Mouse (Mus musculus): ENCODE measurements at regions not wholly inside any gene's neighbourhood (a gene's known extent, or its start where the extent isn't known, plus 50 kb on each side); places are given as distances from the start of the nearest gene placed in this dataset.

GRCm38 (mm10) chr10:108089375-108089981, 72.5 kb upstream of the Ppp1r12a start:
- H3K4me3 ChIP-seq (ENCODE audit: insufficient read depth, poor library complexity, severe bottlenecking) = no peak overlapping the region
- H3K79me3 ChIP-seq (ENCODE audit: low read depth) = no peaks in the 10 kb centered on the region
- H3ac ChIP-seq (ENCODE audit: control insufficient read depth, insufficient read length, low read depth) = no peak overlapping the region
- H3K79me2 ChIP-seq (ENCODE audit: control insufficient read depth, insufficient read depth) = no peaks in the 10 kb centered on the region
- no peaks in the 10 kb centered on the region for H3K27me3 ChIP-seq (ENCODE audit: control insufficient read depth, insufficient read depth, insufficient read length)
- TF ChIP-seq MYOG (IDR thresholded peaks at IDR 0.05; ENCODE audit: control insufficient read depth, extremely low read depth, insufficient read length) (no peak), USF1 (IDR thresholded peaks at IDR 0.05; ENCODE audit: low read depth) (no peak), CEBPB (IDR thresholded peaks at IDR 0.05; ENCODE audit: low read depth) (no peak), FOSL1 (IDR thresholded peaks at IDR 0.05; ENCODE audit: insufficient read depth, low read length, poor library complexity, severe bottlenecking) (no peak), MYOD1 (IDR thresholded peaks at IDR 0.05; ENCODE audit: control insufficient read depth, insufficient read length, low read depth) (no peak), CTCF (IDR thresholded peaks at IDR 0.05; ENCODE audit: control insufficient read depth, insufficient read depth, insufficient read length) (no peak), MAX (IDR thresholded peaks at IDR 0.05) (no peak)
- no peaks in the 10 kb centered on the region for H3K36me3 ChIP-seq (ENCODE audit: control insufficient read depth, insufficient read depth)

GRCm38 (mm10) chr10:108088883-108089282, 73.1 kb upstream of the Ppp1r12a start:
- Histone ChIP-seq H3ac (ENCODE audit: control insufficient read depth, insufficient read length, low read depth) (no peak overlapping the region), H3K4me3 (ENCODE audit: insufficient read depth, poor library complexity, severe bottlenecking) (no peak overlapping the region), H3K27me3 (ENCODE audit: control insufficient read depth, insufficient read depth, insufficient read length) (no peaks in the 10 kb centered on the region), H3K79me2 (ENCODE audit: control insufficient read depth, insufficient read depth) (no peaks in the 10 kb centered on the region), H3K36me3 (ENCODE audit: control insufficient read depth, insufficient read depth) (no peaks in the 10 kb centered on the region), H3K79me3 (ENCODE audit: low read depth) (no peaks in the 10 kb centered on the region)
- TF ChIP-seq CTCF (IDR thresholded peaks at IDR 0.05; ENCODE audit: control insufficient read depth, insufficient read depth, insufficient read length) (no peak), FOSL1 (IDR thresholded peaks at IDR 0.05; ENCODE audit: insufficient read depth, low read length, poor library complexity, severe bottlenecking) (no peak), MAX (IDR thresholded peaks at IDR 0.05) (no peak), CEBPB (IDR thresholded peaks at IDR 0.05; ENCODE audit: low read depth) (no peak), MYOD1 (IDR thresholded peaks at IDR 0.05; ENCODE audit: control insufficient read depth, insufficient read length, low read depth) (no peak), MYOG (IDR thresholded peaks at IDR 0.05; ENCODE audit: control insufficient read depth, extremely low read depth, insufficient read length) (no peak), USF1 (IDR thresholded peaks at IDR 0.05; ENCODE audit: low read depth) (no peak)

GRCm38 (mm10) chr10:108088209-108088608, 73.8 kb upstream of the Ppp1r12a start:
- Histone ChIP-seq H3ac (ENCODE audit: control insufficient read depth, insufficient read length, low read depth) (no peak overlapping the region), H3K4me3 (ENCODE audit: insufficient read depth, poor library complexity, severe bottlenecking) (no peak overlapping the region), H3K36me3 (ENCODE audit: control insufficient read depth, insufficient read depth) (no peaks in the 10 kb centered on the region), H3K27me3 (ENCODE audit: control insufficient read depth, insufficient read depth, insufficient read length) (no peaks in the 10 kb centered on the region), H3K79me2 (ENCODE audit: control insufficient read depth, insufficient read depth) (no peaks in the 10 kb centered on the region), H3K79me3 (ENCODE audit: low read depth) (no peaks in the 10 kb centered on the region)
- TF ChIP-seq MYOG (IDR thresholded peaks at IDR 0.05; ENCODE audit: control insufficient read depth, extremely low read depth, insufficient read length) = no peak
- no peak for TF ChIP-seq CEBPB (IDR thresholded peaks at IDR 0.05; ENCODE audit: low read depth)
- no peak for TF ChIP-seq FOSL1 (IDR thresholded peaks at IDR 0.05; ENCODE audit: insufficient read depth, low read length, poor library complexity, severe bottlenecking)
- no peak for TF ChIP-seq USF1 (IDR thresholded peaks at IDR 0.05; ENCODE audit: low read depth)
- TF ChIP-seq MYOD1 (IDR thresholded peaks at IDR 0.05; ENCODE audit: control insufficient read depth, insufficient read length, low read depth) = no peak

- Histone ChIP-seq H3ac (ENCODE audit: control insufficient read depth, insufficient read length, low read depth) (no peak overlapping the region), H3K27me3 (ENCODE audit: control insufficient read depth, insufficient read depth, insufficient read length) (no peaks in the 10 kb centered on the region), H3K36me3 (ENCODE audit: control insufficient read depth, insufficient read depth) (no peaks in the 10 kb centered on the region), H3K79me3 (ENCODE audit: low read depth) (no peaks in the 10 kb centered on the region), H3K4me3 (ENCODE audit: insufficient read depth, poor library complexity, severe bottlenecking) (no peak overlapping the region), H3K79me2 (ENCODE audit: control insufficient read depth, insufficient read depth) (no peaks in the 10 kb centered on the region)
- TF ChIP-seq CEBPB (IDR thresholded peaks at IDR 0.05; ENCODE audit: low read depth) = no peak
- TF ChIP-seq MYOG (IDR thresholded peaks at IDR 0.05; ENCODE audit: control insufficient read depth, extremely low read depth, insufficient read length) = no peak
- TF ChIP-seq FOSL1 (IDR thresholded peaks at IDR 0.05; ENCODE audit: insufficient read depth, low read length, poor library complexity, severe bottlenecking) = no peak
- no peak for TF ChIP-seq MAX (IDR thresholded peaks at IDR 0.05)
- TF ChIP-seq CTCF (IDR thresholded peaks at IDR 0.05; ENCODE audit: control insufficient read depth, insufficient read depth, insufficient read length) = no peak
- no peak for TF ChIP-seq MYOD1 (IDR thresholded peaks at IDR 0.05; ENCODE audit: control insufficient read depth, insufficient read length, low read depth)
- no peak for TF ChIP-seq USF1 (IDR thresholded peaks at IDR 0.05; ENCODE audit: low read depth)
Observed at GRCm38 (mm10) chr10:108083220-108083619, 78.8 kb upstream of the Ppp1r12a start.

GRCm38 (mm10) chr10:108075144-108075543, 86.8 kb upstream of the Ppp1r12a start:
- Histone ChIP-seq H3K36me3 (ENCODE audit: control insufficient read depth, insufficient read depth) (no peaks in the 10 kb centered on the region), H3ac (ENCODE audit: control insufficient read depth, insufficient read length, low read depth) (no peak overlapping the region), H3K4me3 (ENCODE audit: insufficient read depth, poor library complexity, severe bottlenecking) (no peak overlapping the region), H3K27me3 (ENCODE audit: control insufficient read depth, insufficient read depth, insufficient read length) (no peaks in the 10 kb centered on the region), H3K79me2 (ENCODE audit: control insufficient read depth, insufficient read depth) (no peaks in the 10 kb centered on the region), H3K79me3 (ENCODE audit: low read depth) (no peaks in the 10 kb centered on the region)
- TF ChIP-seq CTCF (IDR thresholded peaks at IDR 0.05; ENCODE audit: control insufficient read depth, insufficient read depth, insufficient read length) = no peak
- TF ChIP-seq USF1 (IDR thresholded peaks at IDR 0.05; ENCODE audit: low read depth) = no peak
- TF ChIP-seq MYOD1 (IDR thresholded peaks at IDR 0.05; ENCODE audit: control insufficient read depth, insufficient read length, low read depth) = no peak
- TF ChIP-seq MAX (IDR thresholded peaks at IDR 0.05) = no peak
- TF ChIP-seq CEBPB (IDR thresholded peaks at IDR 0.05; ENCODE audit: low read depth) = no peak
- TF ChIP-seq MYOG (IDR thresholded peaks at IDR 0.05; ENCODE audit: control insufficient read depth, extremely low read depth, insufficient read length) = no peak
- TF ChIP-seq FOSL1 (IDR thresholded peaks at IDR 0.05; ENCODE audit: insufficient read depth, low read length, poor library complexity, severe bottlenecking) = no peak

Measured in C2C12 (cell line).